Mouse (Mus musculus) CH12.LX (cell line): Measurements from ENCODE around the gene Hmgn3.

Experiments
- CTCF ChIP-seq, 2 experiments: IDR thresholded peaks in 1 of 2; conservative IDR thresholded peaks in 1 of 2; 2 replicates each; pipeline ENCODE4 v1.5.1; 2011 to 2012; ENCODE audit warnings: low read depth in 2 of 2, low read length in 2 of 2, improper control_type of control experiment in 1 of 2, inconsistent platforms in 1 of 2, mild to moderate bottlenecking in 1 of 2, moderate library complexity in 1 of 2
- E2F4 ChIP-seq: IDR thresholded peaks from 2 replicates; pipeline ENCODE4 v1.6.1; 2011; ENCODE audit warnings: low read depth, low read length, improper control_type of control experiment; ENCODE audit not compliant: insufficient replicate concordance
- EP300 ChIP-seq: IDR thresholded peaks from 2 replicates; pipeline ENCODE4 v1.6.1; 2011; ENCODE audit warnings: low read length, improper control_type of control experiment
- GABPA ChIP-seq: IDR thresholded peaks from 2 replicates; pipeline ENCODE4 v1.6.1; 2012; ENCODE audit warnings: low read depth, low read length, improper control_type of control experiment, inconsistent platforms; ENCODE audit not compliant: insufficient replicate concordance
- PAX5 ChIP-seq: IDR thresholded peaks from 2 replicates; pipeline ENCODE4 v1.6.1; 2012; ENCODE audit warnings: low read length, inconsistent platforms, mixed read lengths
- POLR2A ChIP-seq: IDR thresholded peaks from 2 replicates; pipeline ENCODE4 v1.6.1; 2011; ENCODE audit warnings: low read depth, mild to moderate bottlenecking, improper control_type of control experiment, low read length
- RAD21 ChIP-seq: IDR thresholded peaks from 2 replicates; pipeline ENCODE4 v1.6.1; 2011; ENCODE audit warnings: low read depth, mild to moderate bottlenecking, low read length, improper control_type of control experiment, moderate library complexity
- ZC3H11A ChIP-seq: IDR thresholded peaks from 2 replicates; pipeline ENCODE4 v1.6.1; 2012; ENCODE audit warnings: low read depth, mild to moderate bottlenecking, inconsistent platforms, low read length, improper control_type of control experiment

DNA sequence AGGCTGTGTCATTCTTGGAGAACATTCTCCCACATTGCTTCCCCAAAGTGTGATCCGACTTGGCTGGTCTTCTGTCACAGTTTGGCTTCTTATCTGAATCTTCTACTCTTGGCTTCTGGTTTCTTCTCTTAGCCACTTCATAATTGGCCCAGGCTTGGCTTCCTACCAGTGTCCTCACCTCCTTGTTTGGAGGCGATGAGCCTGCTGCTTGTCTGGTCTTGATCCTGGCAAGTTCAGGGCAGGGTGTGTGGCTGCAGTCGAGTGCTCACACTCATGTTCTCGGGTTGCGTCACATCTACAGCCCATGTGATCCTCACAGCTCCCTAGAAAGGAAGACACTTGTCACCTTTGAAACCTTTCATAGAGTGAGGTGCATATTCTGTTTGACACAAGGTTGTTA is 78.2 kb downstream of the Hmgn3 start:
- TF ChIP-seq POLR2A, result no peak
- TF ChIP-seq PAX5, result no peak
- TF ChIP-seq CTCF (conservative IDR thresholded peaks at IDR 0.05 in 1 of 2, IDR thresholded peaks at IDR 0.05 in 1 of 2; ENCODE audit: low read depth in 2 of 2, low read length in 2 of 2), result no peak
- TF ChIP-seq E2F4, result no peak
- TF ChIP-seq GABPA, result no peak
- TF ChIP-seq RAD21, result no peak
- TF ChIP-seq EP300, result no peak
- no peak for TF ChIP-seq ZC3H11A
